Mouse (Mus musculus) kidney, adult 2 months (tissue): ENCODE measurements around the gene Rasl10b.

Experiments used
- CTCF ChIP-seq: fragments of 200-500 bp; conservative IDR thresholded peaks from 2 replicates; pipeline ENCODE4 v1.5.1; 2011; ENCODE audit warnings: low read depth, mild to moderate bottlenecking, control low read depth, low read length, moderate library complexity, mixed read lengths; ENCODE audit not compliant: insufficient read depth, insufficient read length
- POLR2A ChIP-seq: fragments of 200-500 bp; IDR thresholded peaks from one replicate; pipeline ENCODE4 v1.6.1; 2011; ENCODE audit warnings: low read depth, low read length, control low read depth

DNA sequence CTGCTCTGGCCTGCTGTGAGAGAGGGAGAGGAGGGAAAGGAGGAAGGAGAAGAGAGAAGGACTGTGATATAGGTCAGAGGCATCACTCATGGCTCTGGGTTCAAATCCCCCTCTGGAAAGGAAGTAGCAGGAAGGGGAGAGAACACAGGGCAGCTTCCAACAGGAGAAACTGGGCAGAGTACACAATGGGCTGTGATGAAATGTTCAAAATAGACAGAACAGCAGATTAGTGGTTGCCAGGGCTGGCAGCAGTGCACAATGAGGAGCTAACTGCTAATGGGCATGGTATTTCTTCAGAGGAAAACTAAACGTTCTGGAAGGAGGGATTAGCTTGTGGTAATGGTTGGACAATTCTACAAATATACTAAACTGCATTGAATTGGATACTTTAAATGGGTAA is 41.6 kb downstream of the Rasl10b start:
- TF ChIP-seq CTCF, result no peak
- TF ChIP-seq POLR2A, result no peak
